Mouse (Mus musculus) lung, embryonic 16.5 days (tissue): ENCODE data around the gene Sult6b2. TPM values are rescaled to one million over a fixed set of nuclear protein-coding genes. Genes with fewer than 3 reads are reported as not detected.

Source experiments
- ATAC-seq: fragments of 200-750 bp; cut with Nextera tagmentation; 2 replicates; pipeline ENCODE4 v1.8.0; 2017; ENCODE audit warnings: low read depth, mild to moderate bottlenecking, moderate library complexity
- H3K27ac ChIP-seq: fragments of 300-500 bp; sonication (generic); 2 replicates; pipeline ENCODE4 v1.5.1; 2014; ENCODE audit warnings: mild to moderate bottlenecking, control low read depth, low read length
- H3K27me3 ChIP-seq: fragments of 300-500 bp; sonication (generic); 2 replicates; pipeline ENCODE4 v1.6.1; 2014; ENCODE audit warnings: low read depth, low read length, mixed read lengths; ENCODE audit not compliant: control insufficient read depth, insufficient read depth
- H3K36me3 ChIP-seq: fragments of 300-500 bp; sonication (generic); 2 replicates; pipeline ENCODE4 v1.6.1; 2014; ENCODE audit warnings: low read length; ENCODE audit not compliant: control insufficient read depth, insufficient read depth
- H3K4me1 ChIP-seq: fragments of 300-500 bp; sonication (generic); replicated peaks from 2 replicates; pipeline ENCODE4 v1.6.1; 2014; ENCODE audit warnings: low read length, mixed read lengths; ENCODE audit not compliant: control insufficient read depth, insufficient read depth
- H3K4me2 ChIP-seq: fragments of 300-500 bp; sonication (generic); 2 replicates; pipeline ENCODE4 v1.6.1; 2014; ENCODE audit warnings: low read depth, low read length, control low read depth
- H3K4me3 ChIP-seq: fragments of 300-500 bp; sonication (generic); 2 replicates; pipeline ENCODE4 v1.5.1; 2014; ENCODE audit warnings: mild to moderate bottlenecking, low read length, control low read depth
- H3K9ac ChIP-seq: fragments of 300-500 bp; sonication (generic); 2 replicates; pipeline ENCODE4 v1.6.1; 2014; ENCODE audit warnings: low read length, control low read depth
- H3K9me3 ChIP-seq: fragments of 300-500 bp; sonication (generic); 2 replicates; pipeline ENCODE4 v1.6.1; 2016; ENCODE audit warnings: low read length; ENCODE audit not compliant: control insufficient read depth
- WGBS: fragments of 180-500 bp; shearing (Covaris S2); extraction: QIAGEN DNeasy Blood & Tissue Kit; methylation state at CpG from one replicate; pipeline ENCODE4 v1.1.7; 2014; 5-methylcytosine and 5-hydroxymethylcytosine counted together
- polyA plus RNA-seq: library from polyadenylated mRNA; unstranded; fragments of >200 nt; fragmentation: Nextera tagmentation; extraction: Ambion mirVana; gene quantifications from 2 replicates; pipeline ENCODE4 v1.2.1, GENCODE M21; 2015

Gene Sult6b2
- polyA plus RNA-seq, 1 experiment from 2014 or later, result not detected

DNA sequence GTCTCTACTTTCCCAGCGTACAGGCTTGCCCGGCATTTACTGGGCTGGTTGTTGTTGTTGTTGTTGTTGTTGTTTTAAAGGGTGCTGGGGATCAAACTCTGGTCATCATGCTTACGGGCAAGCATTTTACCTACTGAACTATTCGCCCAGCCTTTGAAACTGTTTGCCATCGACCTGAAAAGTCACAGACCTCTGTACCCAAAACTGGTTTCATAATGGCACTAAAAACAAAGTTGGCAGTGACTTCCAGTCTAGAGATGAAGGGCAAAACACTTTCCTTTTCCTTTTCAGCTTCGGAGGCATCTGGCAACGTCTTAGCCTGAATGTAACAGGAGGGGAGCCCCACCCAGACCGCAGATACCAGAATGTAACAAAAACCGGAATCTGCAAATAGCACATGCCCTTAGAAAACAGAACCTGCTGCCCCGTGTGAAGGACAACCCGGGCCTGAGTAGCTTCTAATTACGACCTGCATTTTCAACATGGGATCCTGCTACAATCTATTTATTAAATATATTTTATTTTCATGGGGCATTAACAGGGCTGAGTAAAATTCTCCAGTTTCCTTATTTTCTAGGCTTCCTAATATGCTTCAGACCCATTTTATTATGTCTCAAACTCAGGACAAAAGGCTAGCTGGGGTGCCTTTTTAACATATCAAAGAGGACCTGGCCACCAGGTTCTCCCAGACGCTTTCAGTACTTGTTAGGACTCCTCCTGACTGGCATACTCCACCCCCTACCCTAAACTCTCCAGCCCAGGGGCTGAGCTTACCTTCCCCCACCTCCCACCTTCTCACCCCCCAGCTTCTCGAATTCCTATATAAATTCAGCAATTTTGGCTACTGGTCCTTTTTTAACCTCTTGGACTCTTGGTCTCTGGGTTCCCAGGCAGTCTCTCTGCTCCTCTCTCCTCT, 51.7 kb downstream of the Sult6b2 start:
- no peak for ATAC-seq
- no peaks in the 10 kb centered on the region for H3K36me3 ChIP-seq
- H3K27ac ChIP-seq, result no peak overlapping the region
- H3K4me2 ChIP-seq, result no peak overlapping the region
- no peak overlapping the region for H3K9ac ChIP-seq
- H3K4me1 ChIP-seq, result peaks cover 8% of the 10 kb centered on the region; the same call in 1 of the 2 replicates
- H3K9me3 ChIP-seq, result no peaks in the 10 kb centered on the region
- peaks cover 3% of the 10 kb centered on the region; the same call in 1 of the 2 replicates for H3K27me3 ChIP-seq
- H3K4me3 ChIP-seq, result no peak overlapping the region
- WGBS, result 41% methylated on average over 14 of the region's 14 CpGs

DNA sequence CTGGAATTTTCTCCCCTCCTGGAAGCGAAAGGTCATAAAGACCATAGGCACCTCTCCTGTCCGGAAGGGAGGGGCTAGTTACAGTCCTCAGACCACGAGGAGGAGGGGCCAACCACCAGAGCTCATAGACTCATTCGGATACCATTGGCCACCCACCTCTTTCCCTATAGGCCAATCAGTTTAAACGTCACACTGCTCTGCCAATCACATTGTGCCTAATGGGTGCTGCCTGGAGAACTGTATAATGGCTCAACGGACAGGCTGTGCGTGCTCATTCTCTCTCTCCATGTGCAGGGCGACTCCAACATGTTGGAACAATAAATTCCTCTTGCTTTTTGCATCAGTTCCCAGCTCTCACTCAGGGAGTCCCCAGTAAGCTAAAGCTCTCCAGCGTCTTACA, 52.9 kb downstream of the Sult6b2 start:
- WGBS, result 51% methylated on average over 9 of the region's 9 CpGs
- ATAC-seq, result no peak
- Histone ChIP-seq H3K36me3 (no peaks in the 10 kb centered on the region), H3K27ac (no peak overlapping the region), H3K4me2 (no peak overlapping the region), H3K4me1 (peaks cover 15% of the 10 kb centered on the region), H3K9ac (no peak overlapping the region), H3K27me3 (peaks cover 3% of the 10 kb centered on the region; the same call in 1 of the 2 replicates), H3K9me3 (no peaks in the 10 kb centered on the region), H3K4me3 (no peak overlapping the region)

DNA sequence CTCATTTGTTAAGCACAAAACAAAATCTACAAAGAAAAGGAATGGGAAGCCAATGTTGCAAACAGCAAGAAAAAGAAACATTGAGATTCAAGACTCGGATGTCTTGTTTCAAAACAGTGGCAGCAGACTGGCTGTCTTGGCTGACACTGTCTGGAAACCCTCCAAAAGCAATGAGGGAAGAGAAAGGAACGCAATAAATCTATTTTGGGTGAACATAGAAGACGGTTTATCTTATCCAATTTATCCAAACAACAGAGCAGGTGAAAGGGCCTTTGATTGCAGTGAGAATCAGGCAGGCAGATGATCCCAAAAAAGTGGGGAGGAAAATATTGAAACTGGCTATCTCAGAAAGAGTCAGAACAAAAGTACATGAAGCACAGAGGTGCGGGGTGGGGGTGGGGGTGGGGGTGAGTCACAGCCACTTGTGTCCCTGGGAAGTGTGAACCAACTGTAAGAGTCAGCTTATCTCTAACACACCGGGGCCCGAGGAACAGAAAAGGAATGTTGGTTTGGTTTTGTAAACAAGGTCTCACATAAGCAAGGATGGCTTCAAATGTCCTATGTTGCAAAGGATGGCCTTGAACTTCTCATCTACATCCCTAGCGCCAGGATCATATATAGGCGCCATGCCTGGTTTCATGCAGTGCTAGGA, 56.1 kb downstream of the Sult6b2 start:
- Histone ChIP-seq H3K4me2 (no peak overlapping the region), H3K9me3 (no peaks in the 10 kb centered on the region), H3K4me1 (peaks cover 15% of the 10 kb centered on the region), H3K9ac (no peak overlapping the region), H3K4me3 (no peak overlapping the region), H3K27ac (no peak overlapping the region; the same call in 1 of the 2 replicates), H3K36me3 (no peaks in the 10 kb centered on the region), H3K27me3 (no peaks in the 10 kb centered on the region)
- ATAC-seq, result no peak
- WGBS, result 37% methylated on average over 8 of the region's 8 CpGs

DNA sequence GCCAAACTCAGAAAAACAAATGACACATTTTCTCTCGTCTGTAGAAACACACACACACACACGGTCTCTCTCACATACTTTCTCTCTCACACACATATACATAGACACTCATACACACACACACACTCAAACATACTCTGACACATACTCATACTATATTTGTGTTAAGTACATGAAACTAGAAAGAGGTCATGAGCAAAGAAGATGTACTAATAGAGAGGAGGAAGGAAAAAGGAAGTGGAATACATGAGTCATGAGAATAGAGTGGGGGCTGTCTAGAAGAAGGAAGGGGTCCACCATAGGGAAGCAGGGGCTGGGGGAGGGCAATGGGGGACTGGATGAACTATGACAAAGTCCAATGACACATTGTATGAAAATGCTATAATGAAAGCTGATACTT, 57.1 kb downstream of the Sult6b2 start:
- peaks cover 15% of the 10 kb centered on the region for H3K4me1 ChIP-seq
- H3K4me2 ChIP-seq, result no peak overlapping the region
- H3K9me3 ChIP-seq, result no peaks in the 10 kb centered on the region
- no peak overlapping the region for H3K4me3 ChIP-seq
- 44% methylated on average over 2 of the region's 2 CpGs for WGBS
- no peak for ATAC-seq
- H3K9ac ChIP-seq, result no peak overlapping the region
- no peaks in the 10 kb centered on the region for H3K27me3 ChIP-seq
- peak overlapping the region; percentile 72 for H3K27ac ChIP-seq
- H3K36me3 ChIP-seq, result no peaks in the 10 kb centered on the region

DNA sequence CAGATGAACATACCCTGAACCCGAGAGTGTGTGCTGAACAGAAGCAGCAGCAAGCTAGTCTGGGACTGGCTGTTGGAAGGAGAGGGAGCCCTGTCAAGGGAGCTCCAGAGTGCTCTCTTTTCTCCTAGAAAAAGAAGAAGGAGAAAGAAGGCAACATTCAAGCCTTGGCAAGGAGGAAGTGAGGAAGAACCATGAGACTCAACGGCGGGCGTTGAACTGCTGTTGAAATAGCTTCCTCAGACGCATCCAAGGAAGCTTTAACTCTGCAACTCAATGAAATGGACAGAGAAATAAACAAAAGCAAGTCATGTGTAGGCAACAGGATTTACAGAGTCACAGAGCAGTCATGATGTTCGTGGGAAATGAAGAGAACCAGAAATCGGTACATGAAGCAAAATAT, 57.5 kb downstream of the Sult6b2 start:
- peak overlapping the region; percentile 35 for H3K4me2 ChIP-seq
- peak overlapping the region; percentile 54; the same call in 1 of the 2 replicates for H3K9ac ChIP-seq
- H3K27ac ChIP-seq, result peak overlapping the region; percentile 72
- peak overlapping the region; percentile 21; the same call in 1 of the 2 replicates for H3K4me3 ChIP-seq
- H3K36me3 ChIP-seq, result no peaks in the 10 kb centered on the region
- no peaks in the 10 kb centered on the region for H3K27me3 ChIP-seq
- 37% methylated on average over 7 of the region's 7 CpGs for WGBS
- peaks cover 15% of the 10 kb centered on the region for H3K4me1 ChIP-seq
- ATAC-seq, result no peak
- no peaks in the 10 kb centered on the region for H3K9me3 ChIP-seq

DNA sequence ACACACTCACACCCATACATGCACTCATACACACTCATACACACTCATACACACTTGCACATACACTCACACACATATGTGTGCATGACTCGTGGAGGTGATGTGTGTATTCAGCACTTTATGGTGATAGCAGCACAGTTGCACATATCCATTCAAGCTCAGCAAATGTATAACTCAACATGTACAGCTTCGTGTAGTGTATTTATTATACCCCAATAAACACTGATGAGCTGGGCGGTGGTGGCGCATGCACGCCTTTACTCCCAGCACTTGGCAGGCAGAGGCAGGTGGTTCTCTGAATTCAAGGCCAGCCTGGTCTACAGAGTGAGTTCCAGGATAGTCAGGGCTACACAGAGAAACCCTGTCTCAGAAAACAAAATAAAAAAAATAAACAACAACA, 58.8 kb downstream of the Sult6b2 start:
- Histone ChIP-seq H3K27ac (no peak overlapping the region), H3K36me3 (no peaks in the 10 kb centered on the region), H3K9me3 (no peaks in the 10 kb centered on the region), H3K4me1 (peaks cover 15% of the 10 kb centered on the region), H3K27me3 (no peaks in the 10 kb centered on the region), H3K4me3 (no peak overlapping the region), H3K9ac (no peak overlapping the region), H3K4me2 (no peak overlapping the region)
- 91% methylated on average over 5 of the region's 5 CpGs for WGBS
- ATAC-seq, result no peak

DNA sequence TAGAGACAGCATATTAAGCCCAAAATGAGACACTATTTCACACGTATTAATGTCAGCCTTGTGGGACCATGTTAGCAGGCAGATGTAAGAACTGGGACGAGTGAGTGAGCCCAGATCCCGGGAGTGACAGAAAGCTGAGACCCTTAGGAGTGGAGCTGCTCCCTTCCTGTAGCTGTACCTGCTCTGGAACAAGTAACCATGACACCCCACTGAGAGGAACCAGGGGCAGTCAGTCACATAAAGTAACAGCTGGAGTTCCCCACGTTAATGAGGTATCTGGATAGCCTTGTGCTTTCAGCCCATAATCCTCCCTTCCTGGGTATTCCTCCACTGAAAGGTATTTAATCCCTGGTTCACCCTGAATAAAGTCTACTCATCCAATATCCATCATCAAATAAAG, 61.1 kb downstream of the Sult6b2 start:
- Histone ChIP-seq H3K4me2 (no peak overlapping the region), H3K4me3 (no peak overlapping the region), H3K36me3 (no peaks in the 10 kb centered on the region), H3K9me3 (no peaks in the 10 kb centered on the region), H3K4me1 (peaks cover 15% of the 10 kb centered on the region), H3K27ac (no peak overlapping the region), H3K27me3 (no peaks in the 10 kb centered on the region), H3K9ac (no peak overlapping the region)
- no peak for ATAC-seq
- WGBS, result 68% methylated on average over 4 of the region's 4 CpGs

DNA sequence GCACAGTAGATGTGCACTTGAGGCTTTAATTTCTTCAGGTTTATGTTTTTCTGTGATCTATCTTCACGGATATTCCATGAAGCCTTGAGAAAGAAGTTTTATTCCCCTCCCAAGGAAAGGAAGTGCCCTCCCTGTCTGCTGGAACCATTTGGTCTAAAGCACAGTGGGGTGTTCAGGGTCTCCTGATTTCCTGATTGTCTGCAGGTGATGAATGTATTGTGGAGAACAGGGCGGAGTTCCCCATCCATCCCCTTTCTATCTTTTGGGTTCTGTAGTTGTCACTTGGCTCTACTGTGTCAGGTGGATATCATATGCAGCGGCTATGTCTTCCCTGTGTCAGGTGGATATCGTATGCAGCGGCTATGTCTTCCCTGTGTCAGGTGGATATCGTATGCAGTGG, 62.5 kb downstream of the Sult6b2 start:
- Histone ChIP-seq H3K27ac (no peak overlapping the region), H3K9me3 (no peaks in the 10 kb centered on the region), H3K4me3 (no peak overlapping the region), H3K27me3 (no peaks in the 10 kb centered on the region), H3K4me2 (no peak overlapping the region), H3K4me1 (0 out of 2 replicates have a peak, but pooled peaks cover 4% of the 10 kb centered on the region), H3K36me3 (no peaks in the 10 kb centered on the region), H3K9ac (no peak overlapping the region)
- WGBS, result 81% methylated on average over 6 of the region's 6 CpGs
- ATAC-seq, result no peak

DNA sequence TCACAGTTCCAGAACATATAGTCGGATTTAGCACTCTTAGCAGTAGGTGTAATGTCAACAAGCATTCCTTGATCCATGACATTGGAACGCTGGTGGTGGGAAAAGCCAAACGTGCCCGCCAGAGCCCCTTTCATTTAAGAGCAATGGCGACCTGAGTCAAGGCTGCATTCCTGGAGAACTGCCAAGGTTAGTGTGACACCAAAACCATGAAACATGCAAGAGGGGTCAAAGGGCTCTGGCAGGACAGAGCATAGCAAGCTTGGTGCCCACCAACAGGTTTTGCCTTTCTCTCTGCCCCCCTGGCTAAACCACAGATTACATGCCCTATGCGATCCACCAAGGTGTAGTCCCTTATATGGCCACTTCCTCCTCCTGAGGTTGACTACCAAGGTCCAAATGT, 65.7 kb downstream of the Sult6b2 start:
- H3K4me2 ChIP-seq, result no peak overlapping the region
- H3K4me1 ChIP-seq, result no peaks in the 10 kb centered on the region
- no peak overlapping the region for H3K4me3 ChIP-seq
- no peaks in the 10 kb centered on the region for H3K36me3 ChIP-seq
- H3K27me3 ChIP-seq, result no peaks in the 10 kb centered on the region
- 57% methylated on average over 6 of the region's 6 CpGs for WGBS
- no peaks in the 10 kb centered on the region for H3K9me3 ChIP-seq
- no peak for ATAC-seq
- H3K9ac ChIP-seq, result no peak overlapping the region
- no peak overlapping the region for H3K27ac ChIP-seq
